Mouse (Mus musculus): ENCODE measurements around the gene Gm10408. TPM values are rescaled to one million over a fixed set of nuclear protein-coding genes. Genes with fewer than 3 reads are reported as not detected.
"Not testable (repeated sequence)": the region's sequence is repeated elsewhere in the genome, so short reads cannot be mapped to it uniquely, and the experiment has no call there.

The Gm10408 gene
- not detected in 2 replicates for polyA plus RNA-seq (2012; ENCODE audit: insufficient read depth, low replicate concordance)

- H3K27me3 ChIP-seq (replicated peaks); H3K36me3 ChIP-seq (replicated peaks; ENCODE audit: low read length); H3K4me3 ChIP-seq (replicated peaks); H3K4me1 ChIP-seq; H3K9me3 ChIP-seq: not testable (repeated sequence)
Measured at GRCm38 (mm10) chr14:3449079-3449478, at the start of gene Gm10408. Gene Gm10408, plus strand, starts transcription at chr14:3449379.

- not testable (repeated sequence) for H3K9me3 ChIP-seq
Measured at GRCm38 (mm10) chr14:3412314-3412713, 36.9 kb upstream of the Gm10408 start, which contains the start of gene Gm10409. Gene Gm10409, plus strand, starts transcription at chr14:3412614.

GRCm38 (mm10) chr14:3427803-3428202 lies 21.4 kb upstream of the Gm10408 start, which contains the start of gene Gm3005:
Gene Gm3005, plus strand, starts transcription at chr14:3428103.
- not testable (repeated sequence) for H3K36me3 ChIP-seq (replicated peaks; ENCODE audit: low read length)

More at GRCm38 (mm10) chr14:3412314-3412713, 36.9 kb upstream of the Gm10408 start, which contains the start of gene Gm10409:
- H3K27me3 ChIP-seq (replicated peaks); H3K4me1 ChIP-seq; H3K36me3 ChIP-seq (replicated peaks; ENCODE audit: low read length); H3K4me3 ChIP-seq (replicated peaks): not testable (repeated sequence)

More at GRCm38 (mm10) chr14:3427803-3428202, 21.4 kb upstream of the Gm10408 start, which contains the start of gene Gm3005:
- not testable (repeated sequence) for H3K4me1 ChIP-seq; H3K4me3 ChIP-seq (replicated peaks); H3K9me3 ChIP-seq; H3K27me3 ChIP-seq (replicated peaks)

Other genes starting within 250 kb of the Gm10408 start
- 0.41 TPM in 1 of 2 replicates, not detected in the other for gene D830030K20Rik, start 240.9 kb upstream of the Gm10408 start, polyA plus RNA-seq (2012; ENCODE audit: insufficient read depth, low replicate concordance)
- gene Gm2956, start 116.8 kb upstream of the Gm10408 start, polyA plus RNA-seq (2012; ENCODE audit: insufficient read depth, low replicate concordance) = not detected in 2 replicates
- not detected in 2 replicates for gene Gm10413, start 54.3 kb upstream of the Gm10408 start, polyA plus RNA-seq (2012; ENCODE audit: insufficient read depth, low replicate concordance)
- gene Gm10409, start 36.8 kb upstream of the Gm10408 start, polyA plus RNA-seq (2012; ENCODE audit: insufficient read depth, low replicate concordance) = not detected in 2 replicates
- not detected in 2 replicates for gene Gm3005, start 21.3 kb upstream of the Gm10408 start, polyA plus RNA-seq (2012; ENCODE audit: insufficient read depth, low replicate concordance)
- not detected in 2 replicates for gene Gm3012, start 185.1 kb downstream of the Gm10408 start, polyA plus RNA-seq (2012; ENCODE audit: insufficient read depth, low replicate concordance)
- not detected in 2 replicates for gene Gm3020, start 202.7 kb downstream of the Gm10408 start, polyA plus RNA-seq (2012; ENCODE audit: insufficient read depth, low replicate concordance)
- not detected in 2 replicates for gene Gm3043, start 239.4 kb downstream of the Gm10408 start, polyA plus RNA-seq (2012; ENCODE audit: insufficient read depth, low replicate concordance)